Mouse (Mus musculus) cerebellum, adult 2 months (tissue): ENCODE measurements around the gene Pif1.

Source experiments
- CTCF ChIP-seq: fragments of 200-500 bp; IDR thresholded peaks from 2 replicates; pipeline ENCODE4 v1.5.1; 2011; ENCODE audit warnings: low read depth, mild to moderate bottlenecking, control low read depth, low read length, moderate library complexity, borderline replicate concordance; ENCODE audit not compliant: insufficient read depth
- POLR2A ChIP-seq: fragments of 200-500 bp; IDR thresholded peaks from 2 replicates; pipeline ENCODE4 v1.6.1; 2011; ENCODE audit warnings: low read length, control low read depth, borderline replicate concordance; ENCODE audit not compliant: insufficient read depth

DNA sequence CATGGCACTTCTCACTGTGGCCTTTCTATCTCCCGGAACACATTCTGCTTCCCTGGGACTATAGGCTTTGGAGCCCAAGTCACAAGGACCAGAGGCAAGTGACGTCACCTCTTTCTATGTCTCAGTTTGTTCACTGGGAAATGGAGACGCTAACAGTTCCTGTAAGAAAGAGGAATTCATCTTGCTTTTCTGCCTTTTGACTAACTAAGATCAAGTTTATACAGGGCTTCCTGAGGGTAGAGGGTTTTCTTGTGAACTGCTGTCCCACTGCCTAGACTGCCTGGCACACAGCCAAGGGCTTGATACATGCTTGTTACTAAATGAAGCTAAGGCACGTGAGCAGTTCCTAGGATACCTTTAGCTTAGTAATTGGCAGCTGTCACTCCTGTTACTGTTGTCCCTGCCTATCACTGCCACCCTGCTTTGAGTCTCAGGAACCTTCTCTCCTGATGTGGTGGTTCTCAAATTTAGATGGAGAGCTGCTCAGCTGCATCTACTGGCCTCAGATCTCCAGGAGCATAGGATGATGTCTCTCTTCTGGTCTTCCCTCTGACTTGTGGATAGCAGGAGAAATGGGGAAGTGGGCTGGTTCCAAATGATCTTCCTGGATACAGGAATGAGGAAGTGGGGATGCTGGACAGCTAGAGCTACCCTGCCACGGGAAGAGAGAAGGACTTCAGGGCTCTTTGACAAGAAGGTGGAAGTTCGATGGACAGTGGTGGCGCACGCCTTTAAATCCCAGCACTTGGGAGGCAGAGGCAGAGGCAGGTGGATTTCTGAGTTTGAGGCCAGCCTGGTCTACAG, 11.4 kb upstream of the Pif1 start:
- no peak for TF ChIP-seq CTCF
- no peak for TF ChIP-seq POLR2A
